Mouse (Mus musculus) lung, embryonic 14.5 days (tissue): ENCODE data around the gene Kdelr3. TPM values are rescaled to one million over a fixed set of nuclear protein-coding genes. Genes with fewer than 3 reads are reported as not detected.

Experiments
- ATAC-seq: fragments of 200-750 bp; cut with Nextera tagmentation; 2 replicates; pipeline ENCODE4 v1.8.0; 2017; ENCODE audit warnings: mild to moderate bottlenecking, moderate TSS enrichment, moderate library complexity; ENCODE audit not compliant: insufficient read depth
- DNase-seq: peaks from one replicate; pipeline ENCODE4 v3.0.0-alpha.2; 2015
- H3K27ac ChIP-seq: fragments of 300-500 bp; sonication (generic); 2 replicates; pipeline ENCODE4 v1.5.1; 2014; ENCODE audit warnings: low read depth, mild to moderate bottlenecking, moderate library complexity
- H3K27me3 ChIP-seq: fragments of 300-500 bp; sonication (generic); 2 replicates; pipeline ENCODE4 v1.6.1; 2014; ENCODE audit warnings: low read length, control low read depth; ENCODE audit not compliant: insufficient read depth
- H3K36me3 ChIP-seq: fragments of 300-500 bp; sonication (generic); 2 replicates; pipeline ENCODE4 v1.6.1; 2014; ENCODE audit warnings: control low read depth; ENCODE audit not compliant: insufficient read depth
- H3K4me1 ChIP-seq: fragments of 300-500 bp; sonication (generic); 2 replicates; pipeline ENCODE4 v1.6.1; 2014; ENCODE audit warnings: antibody characterized with exemption, control low read depth; ENCODE audit not compliant: insufficient read depth
- H3K4me2 ChIP-seq: fragments of 300-500 bp; sonication (generic); 2 replicates; pipeline ENCODE4 v1.6.1; 2014; ENCODE audit warnings: mild to moderate bottlenecking
- H3K4me3 ChIP-seq: fragments of 300-500 bp; sonication (generic); 2 replicates; pipeline ENCODE4 v1.5.1; 2014; ENCODE audit warnings: low read depth, low read length
- H3K9ac ChIP-seq: fragments of 300-500 bp; sonication (generic); 2 replicates; pipeline ENCODE4 v1.6.1; 2014
- H3K9me3 ChIP-seq: fragments of 300-500 bp; sonication (generic); 2 replicates; pipeline ENCODE4 v1.6.1; 2016; ENCODE audit warnings: low read depth, low read length, control low read depth
- CTCF ChIP-seq: IDR thresholded peaks from 2 replicates; pipeline ENCODE4 v1.5.1; 2016; ENCODE audit warnings: antibody characterized with exemption, low read depth
- WGBS: fragments of 180-500 bp; shearing (Covaris S2); extraction: QIAGEN DNeasy Blood & Tissue Kit; methylation state at CpG from one replicate; pipeline ENCODE4 v1.1.7; 2014; 5-methylcytosine and 5-hydroxymethylcytosine counted together
- microRNA-seq: library from miRNA; unstranded; fragments of <30 nt; microRNA quantifications from one replicate; pipeline ENCODE4, GENCODE M21; 2016; ENCODE audit warnings: borderline number of aligned reads
- polyA plus RNA-seq: library from polyadenylated mRNA; unstranded; fragments of >200 nt; fragmentation: Nextera tagmentation; extraction: Ambion mirVana; gene quantifications from 2 replicates; pipeline ENCODE4 v1.2.1, GENCODE M21; 2014

Kdelr3 gene
- polyA plus RNA-seq, 1 experiment from 2014 or later = 60.3 TPM

GRCm38 (mm10) chr15:79562417-79562816, 46.2 kb downstream of the Kdelr3 start:
- no peak for TF ChIP-seq CTCF
- Histone ChIP-seq H3K27me3 (no peaks in the 10 kb centered on the region), H3K4me1 (no peaks in the 10 kb centered on the region), H3K4me3 (no peak overlapping the region), H3K9ac (no peak overlapping the region), H3K4me2 (no peak overlapping the region), H3K36me3 (no peaks in the 10 kb centered on the region), H3K9me3 (no peaks in the 10 kb centered on the region), H3K27ac (no peak overlapping the region)
- DNase-seq (no peak), ATAC-seq (no peak)
- WGBS = 70% methylated on average over 9 of the region's 9 CpGs

- Histone ChIP-seq H3K9me3 (no peaks in the 10 kb centered on the region), H3K4me2 (no peak overlapping the region), H3K4me1 (no peaks in the 10 kb centered on the region), H3K27me3 (no peaks in the 10 kb centered on the region), H3K36me3 (no peaks in the 10 kb centered on the region), H3K27ac (no peak overlapping the region), H3K4me3 (no peak overlapping the region), H3K9ac (no peak overlapping the region)
- 49% methylated on average over 1 of the region's 1 CpGs for WGBS
- ATAC-seq (no peak), DNase-seq (no peak)
- TF ChIP-seq CTCF = no peak
Measured at GRCm38 (mm10) chr15:79575543-79576222, 59.5 kb downstream of the Kdelr3 start.

- ATAC-seq (no peak), DNase-seq (no peak)
- H3K4me3 ChIP-seq = no peak overlapping the region
- H3K27ac ChIP-seq = no peak overlapping the region
- H3K36me3 ChIP-seq = no peaks in the 10 kb centered on the region
- no peak overlapping the region for H3K4me2 ChIP-seq
- WGBS = 87% methylated on average over 2 of the region's 2 CpGs
- TF ChIP-seq CTCF = no peak
- H3K4me1 ChIP-seq = no peaks in the 10 kb centered on the region
- no peak overlapping the region for H3K9ac ChIP-seq
- no peaks in the 10 kb centered on the region for H3K9me3 ChIP-seq
- no peaks in the 10 kb centered on the region for H3K27me3 ChIP-seq
Measured at GRCm38 (mm10) chr15:79576947-79577346, 60.7 kb downstream of the Kdelr3 start.

Small RNA genes within 50 kb of the gene (microRNA-seq; reads per million reads assigned to microRNA genes)
- gene Gm44302 = not detected

Other genes starting within 250 kb of the Kdelr3 start
- gene Baiap2l2, start 230.9 kb upstream of the Kdelr3 start, polyA plus RNA-seq = 3.1 and 3.9 TPM in 2 replicates
- gene Pla2g6, start 188.0 kb upstream of the Kdelr3 start, polyA plus RNA-seq = 15.2 and 18.4 TPM in 2 replicates
- gene Maff, start 169.8 kb upstream of the Kdelr3 start, polyA plus RNA-seq = 3.3 and 4.3 TPM in 2 replicates
- 77.3 and 78.3 TPM in 2 replicates for gene Tmem184b, start 112.8 kb upstream of the Kdelr3 start, polyA plus RNA-seq
- 93.2 and 99.6 TPM in 2 replicates for gene Csnk1e, start 60.8 kb upstream of the Kdelr3 start, polyA plus RNA-seq
- not detected in 2 replicates for gene Kcnj4, start 11.2 kb upstream of the Kdelr3 start, polyA plus RNA-seq
- gene Ddx17, start 30.3 kb downstream of the Kdelr3 start, polyA plus RNA-seq = 78.9 and 83.8 TPM in 2 replicates
- gene Dmc1, start 88.7 kb downstream of the Kdelr3 start, polyA plus RNA-seq = 2.9 and 3.4 TPM in 2 replicates
- gene Fam227a, start 142.5 kb downstream of the Kdelr3 start, polyA plus RNA-seq = 1.4 and 1.5 TPM in 2 replicates
- gene Cby1, start 142.8 kb downstream of the Kdelr3 start, polyA plus RNA-seq = 51.2 and 52.8 TPM in 2 replicates
- gene Tomm22, start 154.4 kb downstream of the Kdelr3 start, polyA plus RNA-seq = 244 and 245 TPM in 2 replicates
- 15.0 and 15.2 TPM in 2 replicates for gene Josd1, start 171.5 kb downstream of the Kdelr3 start, polyA plus RNA-seq
- 35.5 and 37.9 TPM in 2 replicates for gene Gtpbp1, start 174.4 kb downstream of the Kdelr3 start, polyA plus RNA-seq
- 7.5 and 8.6 TPM in 2 replicates for gene Sun2, start 226.1 kb downstream of the Kdelr3 start, polyA plus RNA-seq